Mouse (Mus musculus) monocyte, adult 2 months (primary cell): ENCODE results near the gene Nox3.

Experiments
- DNase-seq, 2 experiments: peaks; one replicate each; pipeline ENCODE4 v3.0.0; 2022; ENCODE audit warnings: low spot score in 2 of 2, low read depth in 1 of 2

The Nox3 gene

DNA sequence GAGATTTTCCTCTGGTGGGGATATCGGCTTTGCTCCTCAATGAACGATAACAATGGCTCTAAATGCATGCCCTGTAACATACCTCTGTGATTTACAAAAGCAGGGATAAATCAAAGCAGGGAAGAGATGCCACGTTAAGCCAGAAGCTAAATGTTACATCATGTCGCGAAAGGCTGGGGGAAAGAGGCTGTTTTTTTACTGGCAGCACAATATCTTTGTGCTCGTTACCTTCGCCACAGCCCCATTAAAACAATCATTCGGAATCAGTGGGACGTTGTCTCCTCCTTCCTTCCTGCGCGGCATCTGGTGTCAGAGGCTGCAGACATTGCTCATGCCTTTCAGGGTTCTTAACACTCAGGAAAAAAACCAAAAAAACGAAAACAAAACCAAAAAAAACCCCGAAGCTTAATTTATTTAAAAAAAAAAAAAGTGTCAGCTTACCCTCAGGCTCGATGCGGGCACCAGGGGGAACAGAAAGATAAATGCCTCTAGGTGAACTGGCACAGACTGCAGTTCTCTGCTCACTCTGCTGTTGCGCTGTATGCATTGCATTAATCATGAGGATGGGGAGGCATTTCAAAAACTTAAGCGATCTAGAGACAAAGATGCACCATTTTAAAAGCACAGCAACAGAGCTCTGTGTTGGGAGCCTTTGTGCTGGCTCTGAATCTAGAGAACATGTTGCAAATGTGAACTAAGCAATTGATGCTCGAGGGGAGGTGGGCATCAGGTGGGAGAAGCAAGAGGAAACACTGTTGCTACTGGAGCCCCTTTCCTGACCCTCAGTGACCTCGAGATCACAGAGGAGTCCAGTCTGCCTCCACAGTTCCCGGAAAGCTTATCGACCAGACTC is 84.9 kb downstream of the Nox3 start:
- no peak for DNase-seq

DNA sequence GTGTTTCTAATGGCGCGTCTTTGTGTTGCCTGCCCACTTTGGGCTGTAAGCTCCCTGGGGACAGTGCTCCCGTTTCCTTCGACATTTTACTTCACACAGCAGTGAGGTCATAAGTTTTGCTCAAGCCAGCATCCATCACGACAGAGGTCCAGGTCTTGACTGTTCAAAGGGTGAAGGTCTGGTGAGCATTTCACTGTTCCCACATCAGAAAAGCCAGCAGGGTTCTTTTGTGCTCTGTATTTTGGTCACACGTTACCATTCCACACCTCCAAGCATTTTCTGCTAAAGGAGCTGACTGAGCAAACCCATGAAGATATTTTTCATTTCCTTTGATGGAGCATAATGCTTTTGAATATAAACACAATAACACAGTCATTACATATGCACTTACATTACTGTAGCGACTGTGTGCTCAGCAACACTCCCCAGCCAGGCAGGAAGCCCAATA is 85.7 kb downstream of the Nox3 start:
- DNase-seq = no peak

DNA sequence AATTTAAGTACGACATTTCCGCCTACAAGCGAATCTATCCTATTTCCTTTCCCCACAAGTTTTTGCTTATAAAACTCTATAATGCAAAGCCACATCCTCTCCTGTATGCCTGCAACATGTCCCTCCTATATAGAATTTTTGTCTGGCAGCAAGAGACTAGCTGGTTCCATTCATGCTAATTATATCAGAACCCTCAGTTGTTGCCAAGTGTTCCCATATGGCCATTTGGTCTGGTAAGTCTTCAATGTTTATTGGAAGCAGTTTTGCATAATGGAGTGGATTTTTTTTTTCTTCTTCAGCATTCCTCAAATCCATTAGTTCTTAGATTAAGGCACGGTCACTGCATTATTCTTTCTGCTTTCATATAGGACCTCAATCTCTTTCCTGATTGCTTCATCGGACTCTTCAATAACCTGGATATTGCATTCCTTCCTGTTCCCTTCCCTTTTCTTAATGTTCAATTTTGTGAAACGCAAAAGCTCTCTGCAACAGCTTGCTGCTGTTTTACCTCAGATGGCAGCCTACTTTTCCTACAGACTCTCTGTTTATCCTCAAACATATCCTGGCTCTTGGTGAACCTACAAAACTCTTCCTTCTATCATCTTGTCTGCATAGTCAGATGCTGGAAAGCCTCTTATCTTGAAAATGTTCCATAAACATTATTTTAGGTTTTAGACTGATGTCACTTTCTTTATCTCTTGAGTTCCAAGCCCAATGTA is 92.9 kb downstream of the Nox3 start:
- no peak for DNase-seq

DNA sequence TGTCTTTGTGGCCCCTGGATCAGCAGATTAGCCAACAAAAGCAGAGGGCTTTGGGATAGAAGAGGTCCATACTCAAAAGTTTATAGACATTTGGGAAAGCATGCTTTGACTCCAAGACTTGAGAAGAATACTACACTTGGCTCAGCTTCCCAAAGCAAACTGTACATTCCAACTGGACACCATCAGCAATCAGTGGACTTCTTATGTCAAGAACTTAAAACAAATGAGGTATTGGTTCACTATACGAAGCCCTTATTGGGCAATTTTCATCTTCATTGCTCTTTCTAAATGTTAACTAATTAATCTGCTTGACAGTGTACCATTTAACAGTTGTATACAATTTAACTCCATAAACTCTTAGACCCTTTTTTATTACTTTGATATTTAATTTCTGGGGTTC is 97.7 kb downstream of the Nox3 start:
- DNase-seq = no peak

DNA sequence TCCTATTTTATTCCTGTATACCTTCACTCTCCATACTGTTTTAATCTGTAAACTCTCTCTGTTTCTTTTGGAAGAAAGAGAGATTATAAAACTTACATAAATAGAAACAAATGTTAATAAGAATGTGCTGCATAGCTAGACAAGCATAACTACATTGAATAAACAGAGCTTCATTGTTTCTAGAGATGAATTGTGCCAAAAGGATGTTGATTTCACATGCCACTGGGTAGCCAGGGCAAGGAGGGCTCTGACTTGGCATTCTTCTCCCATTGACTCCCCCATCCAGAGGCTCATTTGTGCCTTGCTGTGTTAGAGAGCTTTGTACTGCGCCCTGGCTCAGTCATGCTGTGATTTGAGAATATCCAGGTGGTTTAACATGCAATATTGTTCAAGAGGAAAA is 98.2 kb downstream of the Nox3 start:
- DNase-seq = no peak

DNA sequence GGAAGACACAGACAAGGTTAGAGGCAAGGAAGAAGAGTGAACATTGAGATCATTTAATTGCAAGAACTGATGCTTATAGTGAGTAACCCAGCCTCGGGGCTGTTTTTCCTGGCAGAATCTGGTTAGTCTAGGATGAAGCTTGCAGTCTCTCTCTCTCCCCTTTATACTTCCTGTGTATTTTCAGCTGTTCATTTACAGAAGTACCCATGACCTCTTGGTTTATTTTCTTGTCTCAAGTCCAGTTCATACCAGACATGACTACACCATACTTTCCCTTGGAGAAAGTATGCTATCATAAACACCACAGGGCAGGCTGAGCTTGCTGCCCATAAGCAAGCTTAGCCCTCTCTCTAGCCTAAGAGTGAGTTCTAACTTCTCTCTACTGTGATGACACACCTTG is 98.9 kb downstream of the Nox3 start:
- DNase-seq = no peak
